10 mouse cellular contexts compared by ENCODE assay signal in genomic region chr9:78024823-78025222, GRCm38 (mm10). TPM values are rescaled to one million over a fixed set of nuclear protein-coding genes. Genes with fewer than 3 reads are reported as not detected.
A peak's percentile ranks its signal among the peaks of the same experiment; 100 is the strongest.
DNase-seq lines count a peak whose midpoint lies in the region; ATAC-seq and TF ChIP-seq lines count a peak whose summit lies in the region.
"Had no signal": no experiment of that assay in that cellular context is flagged by ENCODE, and none has a peak within 500 bp of the region (broad histone marks: within the 10 kb centered on the region; RNA-seq: fewer than 3 reads in every experiment).

No protein-coding gene starts in this region.

- no peaks in the 10 kb centered on the region for H3K27me3 ChIP-seq in kidney, embryonic 16.5 days (ENCODE audit: insufficient read depth, low read length)
- H3K27me3 ChIP-seq in forebrain, embryonic 11.5 days (ENCODE audit: control insufficient read depth, insufficient read depth, low read length): no peaks in the 10 kb centered on the region
- no peaks in the 10 kb centered on the region for H3K27me3 ChIP-seq in midbrain, embryonic 14.5 days (ENCODE audit: control insufficient read depth, insufficient read depth, low read length)
- H3K27me3 ChIP-seq: embryonic facial prominence, embryonic 12.5 days had no signal

- no peak for ATAC-seq in kidney, embryonic 16.5 days (ENCODE audit: low FRiP score, low TSS enrichment)
- peak; percentile 70; the same call in 1 of the 2 replicates for ATAC-seq in forebrain, embryonic 11.5 days (replicated peaks; ENCODE audit: low FRiP score)
- peak; percentile 67; the same call in 1 of the 2 replicates for ATAC-seq in midbrain, embryonic 14.5 days (ENCODE audit: low FRiP score, low TSS enrichment)

- no peaks in the 10 kb centered on the region for H3K9me3 ChIP-seq in kidney, embryonic 16.5 days (ENCODE audit: low read length)
- H3K9me3 ChIP-seq in forebrain, embryonic 11.5 days (ENCODE audit: control insufficient read depth, low read length): no peaks in the 10 kb centered on the region
- H3K9me3 ChIP-seq in midbrain, embryonic 14.5 days (ENCODE audit: control insufficient read depth, low read length): no peaks in the 10 kb centered on the region
- H3K9me3 ChIP-seq: embryonic facial prominence, embryonic 12.5 days had no signal

- no peak overlapping the region for H3K27ac ChIP-seq in kidney, embryonic 16.5 days (ENCODE audit: low read length)
- H3K27ac ChIP-seq in bone marrow macrophage, adult 2 months (ENCODE audit: insufficient read depth, low read depth, low read length): no peak overlapping the region
- no peak overlapping the region for H3K27ac ChIP-seq in forebrain, embryonic 11.5 days (ENCODE audit: low read depth, low read length)
- H3K27ac ChIP-seq in left cerebral cortex, adult 2 months: no peak overlapping the region
- no peak overlapping the region for H3K27ac ChIP-seq in midbrain, embryonic 14.5 days (replicated peaks; ENCODE audit: low read depth, low read length)
- H3K27ac ChIP-seq: embryonic facial prominence, embryonic 12.5 days had no signal

- H3K9ac ChIP-seq in kidney, embryonic 16.5 days (replicated peaks; ENCODE audit: low read length): no peak overlapping the region
- H3K9ac ChIP-seq in forebrain, embryonic 11.5 days (ENCODE audit: low read length): no peak overlapping the region
- H3K9ac ChIP-seq in midbrain, embryonic 14.5 days (replicated peaks; ENCODE audit: low read length): no peak overlapping the region
- H3K9ac ChIP-seq: embryonic facial prominence, embryonic 12.5 days had no signal

- H3K4me1 ChIP-seq in kidney, embryonic 16.5 days (ENCODE audit: insufficient read depth, low read length): peaks cover 18% of the 10 kb centered on the region
- peaks cover 16% of the 10 kb centered on the region for H3K4me1 ChIP-seq in bone marrow macrophage, adult 2 months (ENCODE audit: control insufficient read depth, insufficient read depth, low read length)
- peaks cover 6% of the 10 kb centered on the region; the same call in 1 of the 2 replicates for H3K4me1 ChIP-seq in forebrain, embryonic 11.5 days (replicated peaks; ENCODE audit: control insufficient read depth, insufficient read depth, low read length)
- H3K4me1 ChIP-seq in midbrain, embryonic 14.5 days (ENCODE audit: control insufficient read depth, insufficient read depth, low read length): peaks cover 6% of the 10 kb centered on the region; the same call in 1 of the 2 replicates

- H3K4me2 ChIP-seq in kidney, embryonic 16.5 days (replicated peaks; ENCODE audit: low read depth, low read length): no peak overlapping the region
- H3K4me2 ChIP-seq in forebrain, embryonic 11.5 days (ENCODE audit: low read depth, low read length, severe bottlenecking): no peak overlapping the region
- no peak overlapping the region for H3K4me2 ChIP-seq in midbrain, embryonic 14.5 days (ENCODE audit: low read length)
- H3K4me2 ChIP-seq: embryonic facial prominence, embryonic 12.5 days had no signal

- no peaks in the 10 kb centered on the region for H3K36me3 ChIP-seq in kidney, embryonic 16.5 days (ENCODE audit: insufficient read depth, low read length)
- H3K36me3 ChIP-seq in forebrain, embryonic 11.5 days (ENCODE audit: control insufficient read depth, insufficient read depth, low read length): no peaks in the 10 kb centered on the region
- no peaks in the 10 kb centered on the region for H3K36me3 ChIP-seq in midbrain, embryonic 14.5 days (ENCODE audit: control insufficient read depth, insufficient read depth, low read length)
- H3K36me3 ChIP-seq: embryonic facial prominence, embryonic 12.5 days had no signal

- TF ChIP-seq CTCF in bone marrow macrophage, adult 2 months (IDR thresholded peaks at IDR 0.05; ENCODE audit: low read depth, low read length): peak; percentile 93
- peak; percentile 92 for TF ChIP-seq CTCF in left cerebral cortex, adult 2 months (IDR thresholded peaks at IDR 0.05)

- 9% methylated on average over 3 of the region's 3 CpGs for WGBS in kidney, embryonic 16.5 days
- 19% methylated on average over 3 of the region's 3 CpGs for WGBS in forebrain, embryonic 11.5 days
- WGBS in midbrain, embryonic 14.5 days: 18% methylated on average over 3 of the region's 3 CpGs

- TF ChIP-seq POLR2A in bone marrow macrophage, adult 2 months (IDR thresholded peaks at IDR 0.05; ENCODE audit: borderline replicate concordance, low read depth, low read length): no peak

- no peak overlapping the region for H3K4me3 ChIP-seq in kidney, embryonic 16.5 days (ENCODE audit: low read length)
- no peak overlapping the region for H3K4me3 ChIP-seq in bone marrow macrophage, adult 2 months (ENCODE audit: insufficient read depth, low read length)
- H3K4me3 ChIP-seq in forebrain, embryonic 11.5 days (ENCODE audit: low read depth, low read length): no peak overlapping the region
- no peak overlapping the region for H3K4me3 ChIP-seq in left cerebral cortex, adult 2 months
- no peak overlapping the region for H3K4me3 ChIP-seq in midbrain, embryonic 14.5 days (replicated peaks; ENCODE audit: low read depth, low read length)
- H3K4me3 ChIP-seq: embryonic facial prominence, embryonic 12.5 days; megakaryocyte, embryonic 14.5 days had no signal

- DNase-seq in kidney, adult 11 months: peak; percentile 39
- DNase-seq in forebrain, embryonic 11.5 days (ENCODE audit: low spot score): peak; percentile 67
- DNase-seq in hindlimb bud, embryonic 11.5 days (ENCODE audit: extremely low spot score, low read depth, low spot score): peak; percentile 39
- DNase-seq in left cerebral cortex, adult 2 months (ENCODE audit: extremely low spot score in 1 of 2, low spot score in 2 of 2): peak; percentile 42 to 69
- DNase-seq in midbrain, embryonic 14.5 days: peak; percentile 82
- peak; percentile 44 to 75 for DNase-seq in spleen, postnatal 4 days (ENCODE audit: low spot score in 2 of 2)

- intact Hi-C loops in left cerebral cortex, adult 2 months (cut with DNase I): loop anchor here (1.0 to 10.0 kb wide), 2 partner anchors 219 to 370 kb away; no protein-coding TSS in a partner anchor

RNA-seq across cellular contexts. Expression of gene Gcm1, which starts 26.9 kb away (rescaled TPM):
- 1.1 and 1.2 TPM in 2 replicates for polyA plus RNA-seq in kidney, embryonic 16.5 days (2015; fragmentation: Nextera tagmentation; extraction: Ambion mirVana)
- not detected in 2 replicates for polyA plus RNA-seq in bone marrow macrophage, adult 2 months (2012; ENCODE audit: insufficient read depth, insufficient read length, missing spikeins)
- not detected in 2 replicates for polyA plus RNA-seq in forebrain, embryonic 11.5 days (2014; fragmentation: Nextera tagmentation; extraction: Ambion mirVana)
- not detected for total RNA-seq in left cerebral cortex, adult 2 months (2021)
- not detected in 2 replicates for polyA plus RNA-seq in midbrain, embryonic 14.5 days (2014; fragmentation: Nextera tagmentation; extraction: Ambion mirVana)
